Mouse (Mus musculus) heart, postnatal 0 days (tissue): ENCODE results near the gene Aire.

Source experiments
- CTCF ChIP-seq: IDR thresholded peaks from 2 replicates; pipeline ENCODE4 v1.5.1; 2016; ENCODE audit warnings: antibody characterized with exemption, control low read depth, low read depth
- EP300 ChIP-seq: IDR thresholded peaks from 2 replicates; pipeline ENCODE4 v1.6.1; 2016; ENCODE audit warnings: antibody characterized with exemption, low read depth

GRCm38 (mm10) chr10:78010335-78010734 lies 33.1 kb downstream of the Aire start:
- TF ChIP-seq CTCF (no peak), EP300 (no peak)
